Mouse (Mus musculus) mature B cell (primary cell): ENCODE measurements around the gene Chsy1.

Source experiments
- in situ Hi-C: fragments of 300-500 bp; cut with MboI; formaldehyde crosslinking; loops from 2 replicates; pipeline ENCODE4 v1.14.3; 2019

Chsy1 gene

DNA sequence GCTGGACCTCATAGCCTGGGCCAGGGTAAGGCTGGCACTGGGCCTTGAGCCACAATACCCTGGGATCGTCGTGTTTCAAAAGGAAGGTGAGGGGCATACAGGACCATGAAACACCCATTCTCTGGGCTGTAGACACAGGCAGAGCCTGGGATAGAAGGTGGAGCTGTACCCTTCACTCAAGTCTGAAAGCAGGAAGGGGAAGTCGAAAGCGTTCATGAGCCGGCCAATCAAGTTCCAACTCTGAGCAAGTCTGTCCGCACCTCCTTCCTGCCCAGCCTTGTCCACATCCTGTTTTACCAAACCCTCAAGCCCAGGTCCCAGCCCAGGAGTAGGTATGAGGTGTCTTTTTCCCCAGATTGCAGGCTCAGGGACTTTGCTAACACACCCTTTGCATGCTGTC lies 66.4 kb downstream of the Chsy1 start:
- in situ Hi-C loops: no loop called here

DNA sequence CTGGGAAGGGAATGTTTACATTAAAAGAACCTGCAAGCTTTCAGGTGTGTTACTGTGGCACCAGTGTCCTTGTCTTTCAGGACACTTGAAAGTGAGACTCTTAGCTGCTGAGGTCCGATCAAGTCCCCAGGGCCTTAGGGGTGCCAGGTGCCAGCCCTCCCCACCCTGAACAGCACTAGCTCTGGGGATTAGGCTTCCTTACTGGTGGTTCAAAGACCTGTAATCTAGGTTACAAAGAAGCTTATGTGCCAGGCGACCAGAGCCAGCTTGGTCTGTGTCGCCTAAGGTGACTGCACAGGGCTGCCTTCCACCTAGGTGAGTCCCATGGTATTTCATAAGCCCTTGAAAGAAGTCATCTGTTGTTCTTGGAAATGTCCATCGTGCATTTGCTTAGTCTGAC lies 66.9 kb downstream of the Chsy1 start:
- in situ Hi-C loops: no loop called here

DNA sequence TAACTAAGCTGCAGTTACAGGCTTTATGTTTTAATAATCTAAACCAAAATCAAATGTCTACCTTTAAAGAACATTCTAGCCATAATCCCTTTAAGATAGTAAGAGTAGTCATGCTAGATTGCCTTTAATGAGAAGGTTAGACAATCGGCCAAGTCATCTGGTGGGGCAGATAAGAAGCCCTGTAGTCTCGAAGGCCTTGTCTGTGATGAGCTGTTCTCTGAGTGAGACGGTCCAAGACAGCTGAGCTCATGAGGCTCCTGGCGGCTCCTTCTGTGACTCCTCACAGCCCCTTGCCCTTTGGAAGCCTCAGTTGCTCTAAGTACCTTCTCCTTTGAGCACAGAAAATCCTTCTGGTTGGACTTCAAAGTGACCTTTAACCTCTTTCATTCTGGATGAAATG lies 67.6 kb downstream of the Chsy1 start:
- in situ Hi-C loops: no loop called here

DNA sequence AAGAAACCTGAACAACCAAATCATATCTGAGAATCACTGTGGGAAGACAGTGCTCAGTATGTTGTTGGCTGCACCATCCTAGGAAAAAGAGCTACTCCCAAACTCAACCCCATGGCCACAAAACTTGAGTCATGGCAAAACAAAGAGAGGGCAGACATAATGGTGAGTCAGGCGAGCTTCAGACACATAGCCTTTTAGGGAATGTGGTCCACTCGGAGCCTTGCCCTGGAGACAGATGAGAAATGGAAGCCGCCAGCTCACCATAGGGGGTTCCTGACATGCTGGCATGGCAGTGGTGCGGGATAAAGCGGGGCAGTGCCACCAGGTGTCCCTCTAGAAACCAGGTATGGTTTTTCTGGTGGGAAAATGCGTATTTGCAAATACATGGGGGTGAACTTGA lies 68.8 kb downstream of the Chsy1 start:
- in situ Hi-C loops: no loop called here

DNA sequence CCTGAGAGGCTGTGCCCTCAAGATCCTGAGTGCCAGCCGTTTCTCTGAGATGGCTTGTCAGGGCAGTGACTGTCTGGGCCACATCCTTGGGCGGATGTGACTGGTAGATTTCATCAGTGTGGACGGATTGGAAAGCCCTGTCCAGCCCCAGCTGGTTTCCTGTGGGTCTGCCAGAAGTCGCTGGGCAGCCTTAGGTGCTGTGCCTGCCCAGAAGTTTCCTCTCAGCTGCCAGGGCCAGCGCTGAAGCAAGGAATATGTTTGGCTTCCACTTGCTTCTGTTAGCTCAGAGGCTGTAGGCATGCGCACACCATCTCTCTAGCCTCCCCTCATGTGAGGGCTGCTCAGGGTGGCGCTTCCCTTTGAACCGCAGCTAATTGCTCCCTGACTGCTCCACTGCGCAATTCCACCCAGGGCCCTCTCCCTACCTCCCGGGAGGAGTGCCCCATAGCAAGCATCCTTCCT lies 69.8 kb downstream of the Chsy1 start:
- in situ Hi-C loops: no loop called here

DNA sequence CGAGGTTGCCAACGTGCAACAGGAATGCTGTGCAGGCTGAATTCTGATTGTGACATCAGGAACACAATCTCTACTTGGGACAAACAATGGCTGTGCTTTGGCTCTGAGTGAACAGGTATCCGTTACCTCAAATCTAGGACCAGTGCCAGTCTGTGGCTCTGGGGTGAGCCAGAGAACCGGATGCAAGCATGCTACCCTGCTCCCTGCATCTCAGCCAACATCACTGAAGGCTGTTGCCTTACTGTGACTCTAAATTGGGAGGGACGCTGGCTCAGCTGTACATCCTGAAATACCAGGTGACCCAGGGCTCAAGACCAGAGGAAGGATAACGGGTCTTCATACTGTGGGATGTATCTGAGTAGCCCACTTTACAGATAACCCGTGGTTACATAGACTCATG lies 70.4 kb downstream of the Chsy1 start:
- in situ Hi-C loops: no loop called here

DNA sequence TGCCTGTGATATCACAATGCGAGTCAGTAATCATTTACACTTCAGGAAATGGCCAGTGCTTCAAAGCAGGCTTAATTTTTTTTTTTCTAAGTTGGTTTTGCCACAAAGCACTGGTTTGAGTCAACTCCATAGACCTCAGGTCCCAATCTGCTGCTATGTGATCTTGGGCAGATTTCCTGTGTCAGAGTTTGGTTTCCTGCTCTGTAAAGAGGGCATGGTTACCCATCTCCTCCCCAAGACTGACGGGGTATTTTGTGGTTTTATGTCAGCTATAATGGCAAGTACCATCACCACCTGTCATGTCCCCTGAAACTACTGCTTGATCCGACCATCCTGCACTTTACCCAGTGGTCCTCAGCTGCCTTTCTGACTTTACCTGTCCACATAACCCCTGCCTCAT lies 70.9 kb downstream of the Chsy1 start:
- in situ Hi-C loops: no loop called here

DNA sequence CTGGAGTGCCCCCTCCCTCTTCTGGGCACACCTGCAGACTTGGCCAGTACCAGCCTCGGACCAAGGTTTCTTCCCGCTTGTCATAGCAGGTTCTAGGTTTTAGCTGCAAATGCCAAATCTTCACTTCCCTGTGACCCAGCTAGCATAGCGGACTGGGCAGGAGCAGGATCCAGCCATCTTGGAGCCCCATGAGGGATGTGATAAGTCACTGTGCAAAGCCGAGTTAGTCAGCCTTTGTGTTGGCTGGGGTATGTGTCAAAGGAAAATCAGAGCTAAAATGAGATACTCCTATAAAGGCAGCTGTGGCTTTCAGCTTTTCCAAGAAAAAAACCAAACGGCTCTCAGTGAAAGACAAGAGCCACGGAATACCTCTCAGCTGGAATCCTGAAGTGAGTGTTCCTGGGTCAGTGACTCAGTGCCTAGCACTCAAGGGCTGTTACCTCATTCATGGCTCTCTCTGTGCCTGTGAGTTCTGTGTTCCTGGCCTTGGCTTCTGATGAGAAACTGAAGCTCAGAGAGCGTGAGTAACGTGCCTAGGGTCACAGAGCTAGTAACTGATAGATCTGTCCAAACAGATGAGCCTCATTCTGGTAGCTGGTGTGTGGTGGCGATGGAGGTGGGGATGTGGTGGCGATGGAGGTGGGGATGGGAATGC lies 71.5 kb downstream of the Chsy1 start:
- in situ Hi-C loops: no loop called here

DNA sequence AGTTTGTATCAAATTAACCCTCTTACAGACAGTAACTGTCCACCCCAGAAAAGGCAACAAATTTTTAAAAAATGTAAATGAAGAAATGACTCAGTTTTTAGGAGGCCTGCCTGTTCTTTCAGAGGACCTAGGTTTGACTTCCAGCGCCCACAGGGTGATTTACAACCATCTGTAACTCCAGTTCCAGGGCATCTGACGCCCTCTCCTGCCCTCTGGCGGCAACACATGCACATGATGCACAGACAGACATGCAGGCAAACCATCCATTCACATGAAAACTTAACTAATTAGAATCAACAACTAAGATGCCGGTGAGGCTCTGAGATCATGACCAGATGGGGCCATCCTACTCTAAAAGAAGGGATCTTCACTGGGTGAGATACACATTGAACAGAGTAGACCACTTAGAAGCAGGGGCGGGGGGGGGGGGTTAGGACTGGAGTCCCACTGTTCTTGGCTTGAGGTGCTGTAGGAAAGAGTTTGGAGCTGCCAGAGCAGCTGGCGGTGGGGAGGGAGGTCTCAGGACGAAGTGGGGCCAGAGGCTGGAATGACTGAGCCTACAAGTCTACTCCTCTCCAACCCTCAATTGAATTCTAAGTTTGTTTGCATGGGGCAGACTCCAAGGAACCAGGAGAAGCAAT lies 72.9 kb downstream of the Chsy1 start:
- in situ Hi-C loops: no loop called here

DNA sequence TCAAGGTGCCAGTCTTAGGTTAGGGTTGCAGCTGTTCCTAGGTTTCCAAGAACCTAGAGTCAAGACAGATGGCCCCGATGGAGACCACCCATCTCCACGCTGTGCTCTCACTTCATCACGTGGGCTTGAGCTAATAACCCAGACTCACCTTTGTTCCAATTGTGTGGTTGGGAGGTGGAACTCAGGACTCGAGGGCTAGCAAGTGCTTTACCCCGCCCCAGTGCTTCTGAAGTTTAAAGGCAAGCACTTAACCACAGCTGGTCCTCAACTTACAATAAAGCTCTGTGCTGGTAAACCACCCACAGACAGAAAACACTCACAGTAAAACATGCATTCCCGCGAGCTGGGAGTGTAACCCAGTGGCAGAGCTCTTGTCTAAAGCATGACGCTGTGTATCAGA lies 74.1 kb downstream of the Chsy1 start:
- in situ Hi-C loops: no loop called here

DNA sequence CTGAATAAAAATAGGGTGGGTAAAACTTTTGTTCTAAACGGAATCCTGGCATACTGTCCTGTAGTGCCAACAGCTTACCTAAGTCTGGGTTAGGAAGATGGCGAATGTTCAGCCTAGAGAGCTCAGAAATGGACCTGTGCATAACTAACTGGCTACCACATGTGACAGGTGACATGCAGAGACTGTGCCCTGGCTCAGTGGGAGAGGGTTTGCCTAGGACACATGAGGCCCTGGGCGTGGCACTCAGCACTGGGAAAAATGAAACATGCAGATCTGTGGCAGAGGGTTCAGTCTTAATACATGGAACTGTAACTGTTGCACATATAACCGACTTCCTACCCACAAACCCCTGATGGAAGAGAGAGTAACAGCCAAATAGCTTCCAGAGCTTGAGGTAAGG lies 74.7 kb downstream of the Chsy1 start:
- in situ Hi-C loops: no loop called here

DNA sequence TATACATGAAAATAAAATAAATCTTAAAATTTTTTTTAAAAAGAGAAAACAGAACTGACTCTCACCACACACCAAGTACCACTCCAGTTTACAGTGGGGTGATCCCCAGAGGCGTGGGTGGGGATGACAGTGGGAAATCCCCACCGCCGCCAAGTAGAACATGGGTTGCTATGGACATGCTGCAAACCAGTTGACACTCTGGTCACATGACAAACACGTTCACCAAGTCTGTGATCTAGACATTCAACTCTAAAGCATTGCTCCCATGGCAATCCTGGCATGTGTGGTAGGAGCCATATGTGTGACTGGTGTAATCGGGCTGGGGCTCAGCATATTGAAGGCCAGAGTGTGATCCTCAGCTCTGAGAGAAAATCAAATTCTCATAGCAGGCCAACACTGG lies 76.1 kb downstream of the Chsy1 start:
- in situ Hi-C loops: loop anchor here (5.0 kb wide), 1 partner anchor 78 kb away; the partner anchor contains the start of gene Chsy1

DNA sequence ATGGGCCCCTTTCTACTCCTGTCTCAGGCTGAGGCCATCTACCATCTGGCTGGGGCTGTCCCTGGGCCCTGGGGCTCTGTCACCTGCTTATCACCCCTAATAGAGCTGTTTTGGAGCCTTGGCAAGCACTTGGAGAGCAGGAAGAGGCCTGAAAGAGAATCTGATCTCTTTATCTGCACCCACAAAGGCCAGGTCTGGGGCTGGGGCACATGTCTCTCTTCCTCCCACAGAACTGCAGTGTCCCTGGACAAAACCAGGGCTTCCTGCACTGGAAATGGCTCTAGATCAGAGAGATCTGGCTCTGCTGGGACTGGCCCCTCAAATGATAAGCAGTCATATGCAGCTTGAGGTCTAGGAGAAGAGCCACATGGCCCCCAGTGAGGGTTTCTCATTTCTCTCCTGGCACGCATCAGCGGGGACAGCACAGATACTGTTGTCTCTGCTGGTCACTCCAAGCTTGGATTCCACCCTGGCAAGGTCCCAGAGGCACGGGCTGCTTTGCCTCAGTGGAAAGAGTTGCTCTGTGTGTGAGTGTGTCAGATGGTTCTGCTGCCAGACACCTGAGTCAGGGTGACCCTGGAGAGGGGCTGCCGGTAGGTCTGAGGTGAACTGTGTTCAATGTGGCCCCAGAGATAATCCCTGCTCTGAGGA lies 78.4 kb downstream of the Chsy1 start:
- in situ Hi-C loops: loop anchor here (5.0 kb wide), 1 partner anchor 80 kb away; the partner anchor contains the start of gene Chsy1

DNA sequence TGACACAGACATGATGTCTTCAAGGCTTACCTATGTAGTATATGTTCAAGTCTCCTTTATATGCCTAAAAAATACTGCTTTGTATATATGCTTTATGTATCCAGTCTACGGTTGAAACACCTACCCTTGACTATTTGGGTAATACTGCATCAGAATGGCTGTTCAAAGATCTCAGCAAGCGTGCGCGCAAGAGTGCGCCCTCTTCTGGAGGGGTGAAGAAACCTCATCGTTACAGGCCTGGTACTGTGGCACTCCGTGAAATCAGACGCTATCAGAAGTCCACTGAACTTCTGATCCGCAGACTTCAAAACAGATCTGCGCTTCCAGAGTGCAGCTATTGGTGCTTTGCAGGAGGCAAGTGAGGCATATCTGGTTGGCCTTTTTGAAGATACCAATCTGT lies 81.1 kb downstream of the Chsy1 start:
- in situ Hi-C loops: loop anchor here (10.0 kb wide), 1 partner anchor 54 kb away; no protein-coding TSS in a partner anchor

DNA sequence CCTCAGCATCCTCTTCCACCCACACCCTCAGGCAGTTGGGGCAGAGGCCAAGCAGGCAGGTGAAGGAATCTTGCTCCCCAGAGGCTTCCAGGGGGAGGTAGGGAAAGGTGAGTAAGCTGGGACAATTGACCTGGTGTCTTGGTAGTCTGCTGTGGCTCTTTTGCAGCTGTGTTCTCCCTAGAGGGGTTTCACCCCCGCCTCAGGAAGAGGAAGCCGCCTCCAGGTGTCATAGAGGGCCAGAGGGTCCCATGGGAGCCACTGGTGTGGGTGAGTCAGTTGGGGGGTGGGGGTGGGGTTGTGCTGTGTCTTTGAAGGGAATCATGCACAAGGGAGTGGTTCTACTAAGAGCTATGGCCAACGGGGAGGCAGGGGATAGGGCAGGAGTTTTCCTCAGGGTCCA lies 85.2 kb downstream of the Chsy1 start:
- in situ Hi-C loops: loop anchor here (10.0 kb wide), 1 partner anchor 50 kb away; no protein-coding TSS in a partner anchor

DNA sequence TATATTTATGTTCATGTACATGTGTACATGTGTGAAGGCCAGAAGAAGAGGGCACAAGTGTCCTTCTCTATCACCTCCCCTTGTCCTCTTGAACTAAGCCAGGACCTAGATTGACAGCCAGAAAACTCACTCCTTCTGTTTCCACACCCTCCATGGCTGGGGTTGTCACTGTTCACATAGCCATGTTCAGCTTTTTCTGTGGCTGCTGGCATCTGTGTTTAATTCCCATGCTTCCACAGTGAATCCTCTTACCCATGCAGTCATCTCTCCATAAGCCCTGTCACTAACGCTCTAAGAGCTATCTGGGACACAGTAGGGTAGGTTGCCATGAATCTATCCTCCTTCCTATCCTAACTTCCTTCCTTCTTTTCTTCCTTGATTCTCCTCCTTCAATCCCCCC lies 86.6 kb downstream of the Chsy1 start:
- in situ Hi-C loops: loop anchor here (10.0 kb wide), 1 partner anchor 49 kb away; no protein-coding TSS in a partner anchor

DNA sequence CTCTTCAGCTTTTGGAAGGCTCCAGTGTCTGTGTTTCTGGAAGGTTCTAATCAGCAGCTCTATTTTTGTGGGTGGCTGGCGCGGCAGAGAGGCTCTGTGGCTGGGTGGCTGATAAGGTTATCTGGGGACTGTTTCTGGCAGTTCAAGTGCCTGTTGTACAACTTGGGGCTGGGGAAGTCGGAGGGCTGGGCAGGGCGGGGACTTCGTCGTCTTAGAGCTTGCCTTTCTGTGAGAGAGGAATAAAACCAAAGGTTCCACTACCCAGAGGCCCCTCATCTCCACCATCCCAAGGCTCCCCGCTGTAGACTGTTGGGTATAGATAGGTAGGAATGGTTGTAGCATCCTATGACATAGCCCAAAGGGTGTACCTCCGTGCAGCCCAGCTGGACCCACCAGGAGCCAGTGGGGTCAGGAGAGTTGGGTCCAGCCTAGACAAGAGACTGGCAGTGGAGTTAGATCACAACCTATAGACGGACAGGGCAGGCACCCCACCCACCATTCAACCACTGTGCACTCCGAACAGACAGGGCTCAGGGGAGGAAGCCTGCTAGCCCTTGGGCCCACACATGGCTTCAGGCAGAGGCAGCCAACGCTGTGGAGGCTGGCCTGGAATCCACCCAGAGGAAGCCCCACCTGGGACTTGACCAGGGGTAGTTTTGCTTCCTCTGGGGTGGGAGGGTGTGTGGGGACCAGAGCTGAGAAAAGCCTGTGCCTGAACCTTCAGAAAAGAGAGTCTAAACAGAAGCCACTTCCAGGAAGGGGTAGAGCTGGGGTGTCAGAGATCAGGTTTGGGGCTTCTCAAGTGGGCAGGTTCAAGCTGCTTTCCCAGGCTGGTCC lies 87.5 kb downstream of the Chsy1 start:
- in situ Hi-C loops: loop anchor here (10.0 kb wide), 1 partner anchor 48 kb away; no protein-coding TSS in a partner anchor

DNA sequence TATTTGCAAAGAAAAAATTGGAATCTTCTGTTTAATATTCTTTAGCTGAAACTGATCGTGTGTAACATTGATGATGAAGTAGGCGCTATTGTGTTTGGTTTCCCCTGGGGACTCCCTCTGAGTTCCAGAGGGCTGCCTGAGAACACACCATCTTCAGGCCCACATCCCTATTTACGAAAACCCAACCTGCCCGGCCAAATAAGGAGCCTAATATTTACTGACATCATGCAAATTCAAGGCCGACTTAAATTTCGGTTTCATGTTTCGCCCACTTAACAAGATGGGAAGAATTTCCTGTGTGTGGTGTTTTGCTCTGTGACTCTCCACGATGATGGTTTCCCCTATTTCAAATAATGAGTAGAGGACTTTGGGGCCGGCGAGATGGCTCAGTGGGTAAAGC lies 89.1 kb downstream of the Chsy1 start:
- in situ Hi-C loops: loop anchor here (10.0 kb wide), 1 partner anchor 46 kb away; no protein-coding TSS in a partner anchor

DNA sequence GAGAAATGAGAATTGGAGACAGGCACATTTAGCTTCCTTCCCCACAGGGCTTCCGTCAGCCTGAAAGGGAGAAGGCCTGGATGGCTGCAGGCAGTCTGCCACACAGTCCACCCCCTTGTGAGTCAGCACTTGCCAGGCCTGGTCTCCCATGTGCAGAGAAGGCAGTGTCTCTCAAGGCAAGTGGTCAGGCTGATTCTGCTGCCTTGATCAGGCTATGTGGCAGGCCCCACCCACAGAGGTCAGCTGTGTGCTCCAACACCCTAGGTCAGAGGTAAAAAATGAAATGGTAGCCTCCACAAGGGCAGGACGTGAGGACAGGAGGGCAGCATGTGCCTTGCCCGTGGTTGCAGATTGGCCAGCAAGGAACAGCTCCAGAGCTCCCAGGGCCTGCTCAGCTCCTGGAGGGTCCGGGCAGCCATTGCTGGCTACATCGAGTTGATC lies 90.1 kb downstream of the Chsy1 start:
- in situ Hi-C loops: loop anchor here (10.0 kb wide), 1 partner anchor 45 kb away; no protein-coding TSS in a partner anchor

DNA sequence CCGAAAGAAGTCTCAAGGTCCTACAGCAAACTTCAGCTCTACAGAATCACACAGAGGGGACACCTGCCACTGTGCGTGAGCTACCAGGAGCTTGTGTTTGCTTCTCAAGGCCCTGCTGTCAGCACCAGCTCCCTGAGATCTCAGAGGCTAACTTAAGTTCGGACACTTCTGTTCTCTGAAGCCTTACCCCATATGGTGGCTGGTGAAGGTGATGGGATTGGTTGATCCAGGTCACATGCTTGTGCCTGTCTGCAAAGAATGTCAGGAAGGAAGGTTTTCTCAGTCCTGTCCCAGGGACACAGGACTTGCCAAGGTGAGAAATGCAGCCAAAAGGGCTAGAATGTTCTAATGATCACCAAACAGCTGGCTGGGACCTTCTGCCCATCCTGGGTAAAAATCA lies 91.1 kb downstream of the Chsy1 start:
- in situ Hi-C loops: no loop called here

DNA sequence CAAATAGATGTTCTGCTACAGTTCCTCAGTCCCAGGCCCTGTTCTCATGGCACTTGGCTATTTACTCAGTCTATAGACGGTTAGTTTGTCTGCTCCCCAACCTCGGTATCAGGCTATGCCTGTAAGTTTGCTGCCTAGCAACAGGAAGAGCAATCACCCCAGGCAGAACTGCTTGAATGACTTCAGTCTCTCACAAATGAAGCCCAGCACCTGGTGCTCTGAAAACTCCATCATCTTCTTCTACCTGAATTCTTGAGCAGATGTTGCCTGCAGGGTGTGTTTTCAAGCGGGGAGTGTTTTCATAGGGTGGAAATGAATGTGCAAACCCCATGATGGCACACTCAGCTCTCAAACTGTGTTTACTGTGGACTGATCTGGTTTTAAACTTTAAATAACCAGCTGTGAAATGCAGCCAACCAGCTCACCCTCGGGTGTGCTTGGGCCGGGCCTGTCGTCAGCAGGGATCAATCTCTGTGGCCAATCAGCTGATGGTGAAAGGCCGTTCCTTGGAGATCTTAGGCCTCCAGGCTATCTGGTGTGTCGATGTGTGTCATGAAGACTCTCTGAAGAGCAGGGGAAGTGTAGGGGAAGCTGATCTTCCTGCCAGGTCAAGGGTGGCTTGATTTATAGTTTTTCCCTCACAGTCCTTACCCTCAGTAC lies 91.6 kb downstream of the Chsy1 start:
- in situ Hi-C loops: no loop called here
